Mouse (Mus musculus) ES-E14 (cell line): Measurements from ENCODE around the gene Sult3a1. TPM values are rescaled to one million over a fixed set of nuclear protein-coding genes. Genes with fewer than 3 reads are reported as not detected.
A peak's percentile ranks its signal among the peaks of the same experiment; 100 is the strongest.

ENCODE experiments used
- DNase-seq: peaks from one replicate; pipeline ENCODE4 v3.0.0-alpha.2; 2013; ENCODE audit warnings: low read depth, low spot score
- H3K27ac ChIP-seq: 2 replicates; pipeline ENCODE4 v1.5.1; 2012; ENCODE audit warnings: low read depth, mild to moderate bottlenecking, low read length, moderate library complexity, mixed read lengths; ENCODE audit not compliant: poor library complexity, insufficient read depth, severe bottlenecking
- H3K36me3 ChIP-seq: 2 replicates; pipeline ENCODE4 v1.6.1; 2012; ENCODE audit warnings: mild to moderate bottlenecking, low read length, moderate library complexity, mixed read lengths; ENCODE audit not compliant: control insufficient read depth, poor library complexity, insufficient read depth, severe bottlenecking
- H3K4me1 ChIP-seq, 2 experiments: fragments of 150-350 bp in 1 of 2; sonication (generic) in 1 of 2; 2 replicates each; pipeline ENCODE4 v1.6.1; 2012; ENCODE audit warnings: low read length in 2 of 2, mild to moderate bottlenecking in 1 of 2, mixed read lengths in 1 of 2; ENCODE audit not compliant: control insufficient read depth in 2 of 2, insufficient read depth in 2 of 2, poor library complexity in 1 of 2
- H3K4me3 ChIP-seq, 2 experiments: fragments of 150-350 bp in 1 of 2; sonication (generic) in 1 of 2; 2 replicates each; pipeline ENCODE4 v1.5.1; 2012; ENCODE audit warnings: low read length in 2 of 2, low read depth in 1 of 2, mild to moderate bottlenecking in 1 of 2, mixed read lengths in 1 of 2; ENCODE audit not compliant: insufficient read depth in 1 of 2, poor library complexity in 1 of 2, severe bottlenecking in 1 of 2
- H3K9ac ChIP-seq: 2 replicates; pipeline ENCODE4 v1.6.1; 2012; ENCODE audit warnings: low read depth, mild to moderate bottlenecking, low read length, mixed read lengths; ENCODE audit not compliant: poor library complexity, insufficient read depth, severe bottlenecking
- H3K9me3 ChIP-seq: fragments of 150-350 bp; sonication (generic); 2 replicates; pipeline ENCODE4 v1.6.1; 2012; ENCODE audit warnings: low read depth, mild to moderate bottlenecking, low read length; ENCODE audit not compliant: control insufficient read depth, insufficient read depth
- CHD2 ChIP-seq: IDR thresholded peaks from 2 replicates; pipeline ENCODE4 v1.6.1; 2014; ENCODE audit warnings: mild to moderate bottlenecking, low read depth, low read length, inconsistent platforms
- HCFC1 ChIP-seq: IDR thresholded peaks from 2 replicates; pipeline ENCODE4 v1.6.1; 2012; ENCODE audit warnings: low read length, inconsistent platforms, borderline replicate concordance; ENCODE audit not compliant: insufficient read depth
- ZNF384 ChIP-seq: IDR thresholded peaks from 2 replicates; pipeline ENCODE4 v1.6.1; 2012; ENCODE audit warnings: low read depth, low read length, inconsistent platforms
- in situ Hi-C, 2 experiments: fragments of 600-800 bp; cut with MboI; formaldehyde crosslinking; loops; one replicate each; pipeline ENCODE4 v1.15.1; 2025; ENCODE audit warnings: low sequenced_read_pairs in 2 of 2, inconsistent platforms in 1 of 2; ENCODE audit not compliant: unreplicated experiment in 2 of 2
- total RNA-seq: library from RNA; depleted of rRNA; stranded (reverse); fragments of 300-350 nt; gene quantifications from 2 replicates; pipeline ENCODE4 v1.2.3, GENCODE M21; 2012; rRNA removed

Gene Sult3a1
- total RNA-seq, 1 experiment: not detected

- peak within 1 kb of the TSS; percentile 94 for H3K27ac ChIP-seq
- no peaks in the 10 kb centered on the region; a peak in 1 of 4 replicates for H3K4me1 ChIP-seq
- in situ Hi-C loops: no loop called here
- peak within 1 kb of the TSS; percentile 39 to 59 for H3K4me3 ChIP-seq
- DNase-seq: peak; percentile 81
- peak within 1 kb of the TSS; percentile 68; the same call in 1 of the 2 replicates for H3K9ac ChIP-seq
- no peaks in the 10 kb centered on the region for H3K9me3 ChIP-seq
- no peaks in the 10 kb centered on the region for H3K36me3 ChIP-seq
- TF ChIP-seq HCFC1 (0 out of 2 replicates have a peak, but pooled peaks have one; percentile 23), ZNF384 (no peak), CHD2 (peak; percentile 93)
Measured at GRCm38 (mm10) chr10:33904530-33905481, 47.3 kb downstream of the Sult3a1 start, which contains the start of gene Rsph4a. Gene Rsph4a, plus strand, starts transcription at chr10:33905111.

GRCm38 (mm10) chr10:33905489-33905888, 48.0 kb downstream of the Sult3a1 start:
- in situ Hi-C loops: no loop called here
- peak overlapping the region; percentile 68; the same call in 1 of the 2 replicates for H3K9ac ChIP-seq
- 0 out of 2 replicates have a peak, but pooled peaks have one; percentile 10 for TF ChIP-seq CHD2
- no peak for TF ChIP-seq HCFC1
- H3K4me3 ChIP-seq: peak overlapping the region; percentile 39 to 59
- peak overlapping the region; percentile 94 for H3K27ac ChIP-seq
- peak; percentile 29 for DNase-seq
- no peaks in the 10 kb centered on the region; a peak in 1 of 4 replicates for H3K4me1 ChIP-seq
- no peaks in the 10 kb centered on the region for H3K9me3 ChIP-seq
- H3K36me3 ChIP-seq: no peaks in the 10 kb centered on the region

Other genes starting within 250 kb of the Sult3a1 start
- 1.7 and 2.3 TPM in 2 replicates for gene Clvs2, start 233.0 kb upstream of the Sult3a1 start, total RNA-seq
- not detected in 2 replicates for gene Sult3a2, start 71.0 kb upstream of the Sult3a1 start, total RNA-seq
- gene Rsph4a, start 47.4 kb downstream of the Sult3a1 start, total RNA-seq: 1.7 and 2.0 TPM in 2 replicates
- gene Zup1, start 93.5 kb downstream of the Sult3a1 start, total RNA-seq: 11.7 and 14.2 TPM in 2 replicates
- 106 and 149 TPM in 2 replicates for gene Rwdd1, start 161.9 kb downstream of the Sult3a1 start, total RNA-seq
- gene Trappc3l, start 179.9 kb downstream of the Sult3a1 start, total RNA-seq: not detected in 2 replicates
- 0.04 TPM in 1 of 2 replicates, not detected in the other for gene Calhm4, start 186.6 kb downstream of the Sult3a1 start, total RNA-seq
- gene Calhm5, start 238.8 kb downstream of the Sult3a1 start, total RNA-seq: 1.6 TPM in 2 replicates